Mouse (Mus musculus) kidney, adult 2 months (tissue): ENCODE data around the gene Cd7.

Source experiments
- CTCF ChIP-seq: fragments of 200-500 bp; conservative IDR thresholded peaks from 2 replicates; pipeline ENCODE4 v1.5.1; 2011; ENCODE audit warnings: low read depth, mild to moderate bottlenecking, control low read depth, low read length, moderate library complexity, mixed read lengths; ENCODE audit not compliant: insufficient read depth, insufficient read length
- POLR2A ChIP-seq: fragments of 200-500 bp; IDR thresholded peaks from one replicate; pipeline ENCODE4 v1.6.1; 2011; ENCODE audit warnings: low read depth, low read length, control low read depth

DNA sequence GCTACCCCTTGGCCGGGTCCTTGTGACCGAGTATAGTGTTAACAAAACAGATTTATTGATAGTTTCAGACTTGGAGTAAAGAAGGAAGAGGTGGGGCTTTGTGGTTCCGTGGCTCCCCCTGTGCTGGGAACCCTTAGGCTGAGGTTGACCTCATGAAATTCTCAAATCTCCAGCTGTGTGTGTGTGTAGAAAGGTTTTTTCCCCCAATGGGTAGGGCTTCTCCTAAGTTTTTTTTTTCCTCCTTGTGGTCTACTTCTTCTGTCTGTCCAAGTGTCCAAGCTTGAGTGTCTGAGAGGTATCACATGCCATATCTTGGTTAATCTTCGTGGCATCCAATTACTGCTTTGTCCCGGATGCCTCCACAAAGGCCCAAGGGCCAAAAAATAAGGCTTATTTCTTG lies 6.1 kb downstream of the Cd7 start:
- TF ChIP-seq CTCF (no peak), POLR2A (no peak)
